Mouse (Mus musculus): ENCODE results near the gene Ncoa6. TPM values are rescaled to one million over a fixed set of nuclear protein-coding genes. Genes with fewer than 3 reads are reported as not detected.
"Not testable (repeated sequence)": the region's sequence is repeated elsewhere in the genome, so short reads cannot be mapped to it uniquely, and the experiment has no call there.

Ncoa6 gene
- polyA plus RNA-seq, 1 experiment from 2014 or later: 27.1 TPM

DNA sequence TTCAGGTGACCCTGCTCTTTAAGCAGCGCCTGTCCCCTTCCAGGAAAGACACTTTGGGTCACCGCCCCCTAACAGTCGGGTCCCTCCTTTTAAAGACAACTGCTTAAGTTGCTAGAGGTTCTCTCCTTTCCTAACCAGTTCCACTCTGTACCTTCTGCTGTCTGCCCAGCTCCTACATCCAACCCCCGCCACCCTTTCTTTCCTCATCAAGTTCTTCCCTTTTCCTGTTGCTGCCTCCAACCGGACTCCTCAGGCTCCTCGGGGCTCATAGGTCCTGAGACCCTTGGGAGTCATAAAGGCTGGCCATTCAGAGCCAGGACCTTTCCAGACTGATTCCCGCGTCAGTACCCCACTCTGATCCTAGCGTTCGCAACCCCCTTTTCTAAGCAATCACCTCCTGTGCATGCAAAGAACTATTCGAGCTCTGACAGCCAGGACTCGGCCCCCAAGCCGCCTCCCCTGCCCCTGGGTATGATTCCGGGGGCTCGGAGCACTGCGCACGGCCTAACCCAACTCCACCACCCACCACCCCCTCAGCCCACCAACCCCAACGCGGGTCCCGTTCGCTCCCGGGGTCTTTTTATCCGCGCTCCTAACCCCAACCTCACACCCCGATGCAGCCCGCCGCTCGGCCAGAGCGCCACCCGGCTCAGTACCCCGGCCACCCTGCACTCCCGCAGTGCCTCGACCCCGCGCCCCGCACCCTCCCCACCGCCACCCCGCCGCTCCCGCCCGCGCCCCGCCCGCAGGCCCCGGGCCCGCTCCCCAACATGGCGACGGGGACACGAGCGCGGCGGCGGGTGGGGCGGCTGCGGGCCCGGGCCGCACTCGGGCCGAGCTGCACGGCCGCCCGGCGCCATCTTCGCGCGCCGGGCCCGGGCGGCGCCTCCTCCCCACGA, 774 bp downstream of the Ncoa6 start:
- TF ChIP-seq CTCF (IDR thresholded peaks at IDR 0.05; ENCODE audit: low read depth): no peak
- Histone ChIP-seq H3K36me3 (ENCODE audit: insufficient read depth) (no peaks in the 10 kb centered on the region), H3K4me3 (ENCODE audit: low read depth, low read length) (peak overlapping the region; percentile 84), H3K27me3 (ENCODE audit: insufficient read depth, low read length) (no peaks in the 10 kb centered on the region; the same call in 1 of the 2 replicates), H3K9me3 (ENCODE audit: low read depth, low read length) (no peaks in the 10 kb centered on the region), H3K9ac (peak overlapping the region; percentile 97), H3K27ac (ENCODE audit: low read depth) (peak overlapping the region; percentile 88), H3K4me2 (peak overlapping the region; percentile 82), H3K4me1 (ENCODE audit: insufficient read depth) (peaks cover 4% of the 10 kb centered on the region; the same call in 1 of the 2 replicates)
- DNase-seq (peak; percentile 48), ATAC-seq (ENCODE audit: insufficient read depth) (peak; percentile 68)
- WGBS: under 1% methylated on average over 62 of the region's 71 CpGs

DNA sequence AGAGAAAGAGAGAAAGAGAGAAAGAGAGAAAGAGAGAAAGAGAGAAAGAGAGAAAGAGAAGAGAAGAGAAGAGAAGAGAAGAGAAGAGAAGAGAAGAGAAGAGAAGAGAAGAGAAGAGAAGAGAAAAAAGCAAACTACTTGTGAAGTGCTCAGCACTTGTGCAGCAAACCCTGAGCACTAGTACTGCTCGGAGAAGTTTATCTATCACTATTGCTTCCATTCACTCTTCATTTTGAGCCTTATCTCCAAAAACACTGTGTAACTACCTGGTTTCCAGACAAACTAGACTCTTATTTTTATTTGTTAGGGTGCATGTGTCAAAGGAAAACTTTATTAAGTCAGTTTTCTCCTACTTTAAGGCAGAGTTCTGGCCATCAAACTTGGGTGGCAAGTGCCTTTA, 6.8 kb downstream of the Ncoa6 start:
- Histone ChIP-seq H3K9me3 (ENCODE audit: low read depth, low read length) (no peaks in the 10 kb centered on the region), H3K27ac (ENCODE audit: low read depth) (no peak overlapping the region), H3K4me2 (no peak overlapping the region), H3K4me1 (ENCODE audit: insufficient read depth) (no peaks in the 10 kb centered on the region), H3K27me3 (ENCODE audit: insufficient read depth, low read length) (no peaks in the 10 kb centered on the region), H3K9ac (no peak overlapping the region), H3K36me3 (ENCODE audit: insufficient read depth) (0 out of 2 replicates have a peak, but pooled peaks cover 3% of the 10 kb centered on the region), H3K4me3 (ENCODE audit: low read depth, low read length) (no peak overlapping the region)
- no peak for TF ChIP-seq CTCF (IDR thresholded peaks at IDR 0.05; ENCODE audit: low read depth)
- WGBS: 93% methylated on average over 1 of the region's 1 CpGs
- no peak for ATAC-seq (ENCODE audit: insufficient read depth)
- no peak for DNase-seq

DNA sequence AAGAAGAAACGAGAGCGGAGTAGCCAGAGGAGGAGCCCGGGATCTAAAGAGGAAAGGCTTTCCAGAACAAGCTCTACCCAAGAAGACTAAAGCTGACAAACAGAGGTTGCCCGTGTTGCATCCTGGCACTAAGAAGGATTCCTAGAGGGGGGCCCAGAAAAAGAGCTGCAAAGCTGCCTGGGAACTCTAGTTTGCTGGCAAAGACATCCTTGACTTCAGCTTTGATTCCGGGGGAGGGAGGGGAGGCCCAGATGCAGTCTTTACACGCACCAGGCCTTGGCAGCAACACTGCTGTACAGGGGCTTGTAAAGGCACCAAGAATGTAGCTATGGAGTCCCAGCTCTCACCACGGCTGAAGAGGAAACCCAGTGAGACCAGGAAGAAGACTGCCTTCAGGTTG, 20.1 kb downstream of the Ncoa6 start:
- WGBS: 84% methylated on average over 7 of the region's 7 CpGs
- TF ChIP-seq CTCF (IDR thresholded peaks at IDR 0.05; ENCODE audit: low read depth): no peak
- H3K9me3 ChIP-seq (ENCODE audit: low read depth, low read length): no peaks in the 10 kb centered on the region
- H3K27ac ChIP-seq (ENCODE audit: low read depth): no peak overlapping the region
- H3K27me3 ChIP-seq (ENCODE audit: insufficient read depth, low read length): no peaks in the 10 kb centered on the region
- no peaks in the 10 kb centered on the region for H3K4me1 ChIP-seq (ENCODE audit: insufficient read depth)
- ATAC-seq (ENCODE audit: insufficient read depth): no peak
- no peaks in the 10 kb centered on the region for H3K36me3 ChIP-seq (ENCODE audit: insufficient read depth)
- no peak for DNase-seq
- H3K4me2 ChIP-seq: no peak overlapping the region
- no peak overlapping the region for H3K9ac ChIP-seq
- H3K4me3 ChIP-seq (ENCODE audit: low read depth, low read length): no peak overlapping the region

DNA sequence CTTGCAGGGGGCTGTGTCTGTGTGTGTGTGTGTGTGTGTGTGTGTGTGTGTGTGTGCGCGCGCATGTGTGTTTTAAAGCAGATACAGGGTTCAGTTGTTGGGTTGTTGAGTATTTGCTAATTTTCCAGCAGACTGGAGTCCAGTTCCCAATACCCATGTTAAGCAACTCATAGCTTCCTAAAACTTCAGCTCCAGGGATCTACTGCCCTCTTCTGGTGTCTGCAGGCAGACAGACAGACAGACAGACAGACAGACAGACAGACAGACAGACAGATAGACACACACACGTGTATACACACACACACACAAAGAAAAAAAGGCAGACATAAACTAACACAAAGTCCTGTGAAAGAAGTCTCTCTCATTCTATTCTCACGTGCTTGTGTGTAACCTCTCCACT, 22.4 kb downstream of the Ncoa6 start:
- no peaks in the 10 kb centered on the region for H3K27me3 ChIP-seq (ENCODE audit: insufficient read depth, low read length)
- no peak overlapping the region for H3K4me3 ChIP-seq (ENCODE audit: low read depth, low read length)
- H3K27ac ChIP-seq (ENCODE audit: low read depth): no peak overlapping the region
- no peaks in the 10 kb centered on the region for H3K36me3 ChIP-seq (ENCODE audit: insufficient read depth)
- no peak overlapping the region for H3K4me2 ChIP-seq
- WGBS: 81% methylated on average over 5 of the region's 5 CpGs
- H3K9ac ChIP-seq: no peak overlapping the region
- no peaks in the 10 kb centered on the region for H3K4me1 ChIP-seq (ENCODE audit: insufficient read depth)
- DNase-seq (no peak), ATAC-seq (ENCODE audit: insufficient read depth) (no peak)
- 0 out of 2 replicates have a peak, but pooled peaks have one; percentile 10 for TF ChIP-seq CTCF (IDR thresholded peaks at IDR 0.05; ENCODE audit: low read depth)
- no peaks in the 10 kb centered on the region for H3K9me3 ChIP-seq (ENCODE audit: low read depth, low read length)

DNA sequence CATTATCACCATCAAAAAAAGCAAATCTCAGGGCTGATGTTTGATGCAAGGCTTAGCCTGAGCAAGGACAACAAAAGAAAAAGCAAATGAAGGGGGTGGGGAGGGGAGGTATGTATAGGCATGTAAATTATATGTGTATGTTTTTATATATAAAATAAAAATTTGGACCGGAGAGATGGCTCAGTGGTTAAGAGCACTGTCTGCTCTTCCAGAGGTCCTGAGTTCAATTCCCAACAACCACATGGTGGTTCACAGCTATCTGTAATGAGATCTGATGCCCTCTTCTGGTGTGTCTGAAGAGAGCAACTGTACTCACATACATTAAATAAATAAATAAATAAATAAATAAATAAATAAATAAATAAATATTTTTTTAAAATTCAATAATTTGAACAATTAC, 25.8 kb downstream of the Ncoa6 start:
- H3K27ac ChIP-seq (ENCODE audit: low read depth); H3K4me3 ChIP-seq (ENCODE audit: low read depth, low read length); H3K36me3 ChIP-seq (ENCODE audit: insufficient read depth); H3K9ac ChIP-seq; DNase-seq; ATAC-seq (ENCODE audit: insufficient read depth); H3K9me3 ChIP-seq (ENCODE audit: low read depth, low read length); H3K4me2 ChIP-seq; H3K27me3 ChIP-seq (ENCODE audit: insufficient read depth, low read length); H3K4me1 ChIP-seq (ENCODE audit: insufficient read depth): not testable (repeated sequence)
- 89% methylated on average over 1 of the region's 1 CpGs for WGBS

DNA sequence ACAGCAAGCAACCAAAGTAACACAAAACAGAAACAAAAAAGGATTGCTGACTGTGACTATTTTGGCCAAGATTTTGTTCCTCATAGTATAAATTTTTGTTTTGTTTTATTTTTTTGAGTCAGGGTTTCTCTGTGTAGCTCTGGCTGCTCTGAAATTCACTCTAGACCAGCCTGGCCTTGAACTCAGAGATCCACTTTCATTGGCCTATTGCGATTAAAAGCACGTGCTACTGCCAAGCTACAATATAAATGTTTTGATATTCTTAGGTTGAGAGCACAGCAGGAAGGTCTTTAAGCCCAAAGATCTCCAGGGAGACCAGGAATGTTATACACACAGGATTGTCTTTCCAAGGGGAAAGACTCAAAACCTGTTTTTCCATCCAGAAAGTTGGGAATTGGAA, 30.2 kb downstream of the Ncoa6 start:
- ATAC-seq (ENCODE audit: insufficient read depth) (no peak), DNase-seq (no peak)
- Histone ChIP-seq H3K9ac (no peak overlapping the region), H3K4me2 (no peak overlapping the region), H3K27ac (ENCODE audit: low read depth) (no peak overlapping the region), H3K4me3 (ENCODE audit: low read depth, low read length) (no peak overlapping the region), H3K36me3 (ENCODE audit: insufficient read depth) (peaks cover 4% of the 10 kb centered on the region; the same call in 1 of the 2 replicates), H3K9me3 (ENCODE audit: low read depth, low read length) (no peaks in the 10 kb centered on the region), H3K27me3 (ENCODE audit: insufficient read depth, low read length) (no peaks in the 10 kb centered on the region), H3K4me1 (ENCODE audit: insufficient read depth) (no peaks in the 10 kb centered on the region)
- no peak for TF ChIP-seq CTCF (IDR thresholded peaks at IDR 0.05; ENCODE audit: low read depth)
- 51% methylated on average over 2 of the region's 2 CpGs for WGBS

DNA sequence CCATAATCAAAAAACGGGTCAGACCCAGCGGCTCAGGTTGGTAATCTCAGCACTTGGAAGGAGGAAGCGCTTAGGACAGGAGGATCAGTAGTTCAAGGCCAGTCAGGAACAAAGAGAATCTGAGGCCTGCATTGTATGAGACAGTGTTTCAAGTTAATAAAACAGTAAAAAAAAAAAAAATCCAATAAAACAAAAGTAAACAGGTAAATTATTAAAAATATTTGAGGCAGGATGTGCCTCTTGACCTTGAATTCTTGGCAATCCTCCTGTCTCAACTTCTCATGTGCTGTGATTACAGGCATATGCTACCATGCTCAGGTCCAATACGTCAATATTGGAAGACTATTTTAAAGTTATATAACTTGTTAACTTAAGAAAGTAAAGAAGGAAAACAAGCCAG, 30.8 kb downstream of the Ncoa6 start:
- no peak overlapping the region for H3K9ac ChIP-seq
- no peaks in the 10 kb centered on the region for H3K4me1 ChIP-seq (ENCODE audit: insufficient read depth)
- TF ChIP-seq CTCF (IDR thresholded peaks at IDR 0.05; ENCODE audit: low read depth): no peak
- H3K9me3 ChIP-seq (ENCODE audit: low read depth, low read length): no peaks in the 10 kb centered on the region
- ATAC-seq (ENCODE audit: insufficient read depth) (no peak), DNase-seq (no peak)
- H3K27ac ChIP-seq (ENCODE audit: low read depth): no peak overlapping the region
- 81% methylated on average over 4 of the region's 4 CpGs for WGBS
- H3K27me3 ChIP-seq (ENCODE audit: insufficient read depth, low read length): no peaks in the 10 kb centered on the region
- peaks cover 4% of the 10 kb centered on the region; the same call in 1 of the 2 replicates for H3K36me3 ChIP-seq (ENCODE audit: insufficient read depth)
- no peak overlapping the region for H3K4me3 ChIP-seq (ENCODE audit: low read depth, low read length)
- no peak overlapping the region for H3K4me2 ChIP-seq
